19 mouse cellular contexts compared by ENCODE assay signal in the genomic region with DNA sequence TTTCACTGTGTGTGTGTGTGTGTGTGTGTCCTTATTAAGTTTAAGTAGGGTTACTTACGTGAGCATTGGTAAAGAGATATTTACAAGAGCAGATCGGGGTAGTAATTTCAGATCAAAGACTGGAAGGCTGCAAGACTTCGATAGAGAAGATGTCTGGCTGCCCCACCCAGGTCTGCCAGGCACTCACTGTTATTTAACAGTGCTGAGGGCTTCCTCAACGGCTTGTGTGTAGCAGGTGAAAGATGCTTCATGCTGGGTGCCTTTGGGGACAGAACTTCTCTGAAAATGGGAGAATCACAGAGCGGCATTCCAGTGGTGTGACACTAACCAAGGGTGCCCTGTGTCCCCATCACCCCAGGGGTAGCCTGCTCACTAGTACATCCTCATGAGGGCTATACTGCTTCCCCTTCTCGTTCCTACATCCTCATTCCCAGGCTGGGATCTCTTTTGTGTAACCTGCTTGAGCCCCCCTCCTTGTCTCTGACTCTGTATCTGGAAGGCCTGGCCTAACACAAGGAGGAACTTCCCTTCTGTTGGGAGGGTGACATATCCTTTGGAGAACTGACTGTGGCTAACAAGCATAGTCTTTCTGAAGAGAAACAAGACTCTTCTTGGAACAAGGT. TPM values are rescaled to one million over a fixed set of nuclear protein-coding genes. Genes with fewer than 3 reads are reported as not detected.
DNase-seq lines count a peak whose midpoint lies in the region; ATAC-seq and TF ChIP-seq lines count a peak whose summit lies in the region.
"Had no signal": no experiment of that assay in that cellular context is flagged by ENCODE, and none has a peak within 500 bp of the region (broad histone marks: within the 10 kb centered on the region; RNA-seq: fewer than 3 reads in every experiment).

No protein-coding gene starts in this region.

- H3K9ac ChIP-seq in stomach, embryonic 14.5 days (replicated peaks; ENCODE audit: low read depth, low read length) = no peak overlapping the region
- no peak overlapping the region for H3K9ac ChIP-seq in stomach, postnatal 0 days (ENCODE audit: low read length)
- H3K9ac ChIP-seq: embryonic facial prominence, embryonic 12.5 days; forebrain, embryonic 12.5 days; heart, embryonic 15.5 days; hindbrain, embryonic 14.5 days had no signal

- no peak overlapping the region for H3K4me3 ChIP-seq in stomach, embryonic 14.5 days (ENCODE audit: low read depth, low read length)
- H3K4me3 ChIP-seq in stomach, postnatal 0 days (ENCODE audit: low read depth, low read length) = no peak overlapping the region
- H3K4me3 ChIP-seq in forebrain, embryonic 10.5 days = no peak overlapping the region
- H3K4me3 ChIP-seq: embryonic facial prominence, embryonic 12.5 days; forebrain, embryonic 12.5 days; heart, embryonic 15.5 days had no signal

- H3K36me3 ChIP-seq in stomach, embryonic 14.5 days (ENCODE audit: control insufficient read depth, insufficient read depth, low read length) = no peaks in the 10 kb centered on the region
- no peaks in the 10 kb centered on the region for H3K36me3 ChIP-seq in stomach, postnatal 0 days (ENCODE audit: control insufficient read depth, insufficient read depth, low read length)
- H3K36me3 ChIP-seq in forebrain, embryonic 10.5 days (replicated peaks) = no peaks in the 10 kb centered on the region
- H3K36me3 ChIP-seq: embryonic facial prominence, embryonic 12.5 days; forebrain, embryonic 12.5 days; heart, embryonic 15.5 days had no signal

- DNase-seq in stomach, postnatal 0 days (ENCODE audit: low spot score) = no peak
- DNase-seq in liver = peak; percentile 86
- no peak for DNase-seq in forebrain, embryonic 10.5 days (ENCODE audit: extremely low spot score, low spot score)
- DNase-seq in heart, postnatal 4 days = no peak
- DNase-seq: cerebellum, adult 11-12 months; kidney, adult 18-20 months; kidney, postnatal 25 days; left cerebral cortex, postnatal 4 days; lung, adult 2 months; right cerebral cortex, postnatal 4 days; thymus, postnatal 4 days had no signal

- no peaks in the 10 kb centered on the region for H3K27me3 ChIP-seq in stomach, embryonic 14.5 days (ENCODE audit: control insufficient read depth, insufficient read depth, low read length)
- no peaks in the 10 kb centered on the region for H3K27me3 ChIP-seq in stomach, postnatal 0 days (ENCODE audit: control insufficient read depth, insufficient read depth, low read length)
- H3K27me3 ChIP-seq in forebrain, embryonic 10.5 days (ENCODE audit: poor library complexity, severe bottlenecking) = no peaks in the 10 kb centered on the region
- H3K27me3 ChIP-seq: embryonic facial prominence, embryonic 12.5 days; forebrain, embryonic 12.5 days; heart, embryonic 15.5 days had no signal

- H3K27ac ChIP-seq in stomach, embryonic 14.5 days (ENCODE audit: low read length) = no peak overlapping the region
- H3K27ac ChIP-seq in stomach, postnatal 0 days (replicated peaks) = no peak overlapping the region
- H3K27ac ChIP-seq in forebrain, embryonic 10.5 days = no peak overlapping the region
- H3K27ac ChIP-seq: embryonic facial prominence, embryonic 12.5 days; forebrain, embryonic 12.5 days; heart, embryonic 15.5 days; hindbrain, embryonic 14.5 days had no signal

- TF ChIP-seq CTCF in stomach, postnatal 0 days (IDR thresholded peaks at IDR 0.05; ENCODE audit: low read depth) = no peak

- H3K4me1 ChIP-seq in stomach, embryonic 14.5 days (ENCODE audit: control insufficient read depth, insufficient read depth, low read length) = peaks cover 30% of the 10 kb centered on the region
- peaks cover 7% of the 10 kb centered on the region; the same call in 1 of the 2 replicates for H3K4me1 ChIP-seq in stomach, postnatal 0 days (replicated peaks; ENCODE audit: control insufficient read depth, insufficient read depth)
- H3K4me1 ChIP-seq in forebrain, embryonic 10.5 days = peaks cover 12% of the 10 kb centered on the region

- H3K4me2 ChIP-seq in stomach, embryonic 14.5 days (replicated peaks; ENCODE audit: low read depth, low read length) = no peak overlapping the region
- H3K4me2 ChIP-seq in stomach, postnatal 0 days (replicated peaks; ENCODE audit: low read depth) = no peak overlapping the region
- H3K4me2 ChIP-seq: embryonic facial prominence, embryonic 12.5 days; forebrain, embryonic 12.5 days; heart, embryonic 15.5 days; hindbrain, embryonic 14.5 days had no signal

- TF ChIP-seq EP300 in stomach, postnatal 0 days (optimal IDR thresholded peaks at IDR 0.05) = no peak

- no peaks in the 10 kb centered on the region for H3K9me3 ChIP-seq in stomach, embryonic 14.5 days (ENCODE audit: control insufficient read depth, low read depth, low read length)
- H3K9me3 ChIP-seq in stomach, postnatal 0 days (ENCODE audit: control insufficient read depth, low read length) = no peaks in the 10 kb centered on the region
- H3K9me3 ChIP-seq in forebrain, embryonic 10.5 days = no peaks in the 10 kb centered on the region
- H3K9me3 ChIP-seq: embryonic facial prominence, embryonic 12.5 days; forebrain, embryonic 12.5 days; heart, embryonic 15.5 days had no signal

- WGBS in stomach, embryonic 14.5 days = 75% methylated on average over 6 of the region's 6 CpGs
- WGBS in stomach, postnatal 0 days = 68% methylated on average over 6 of the region's 6 CpGs
- 81% methylated on average over 6 of the region's 6 CpGs for WGBS in forebrain, embryonic 10.5 days

- 0 out of 2 replicates have a peak, but pooled peaks have one; percentile 31 for ATAC-seq in stomach, embryonic 14.5 days (ENCODE audit: insufficient number of reproducible peaks, insufficient read depth, low FRiP score, low read depth)
- no peak for ATAC-seq in stomach, postnatal 0 days (ENCODE audit: low FRiP score, low TSS enrichment)
- ATAC-seq in megakaryocyte progenitor cell, adult 5-6 weeks (replicated peaks; ENCODE audit: poor library complexity) = peak; percentile 49
- ATAC-seq in cerebellum, adult (ENCODE audit: insufficient number of reproducible peaks, low FRiP score, low TSS enrichment) = no peak
- ATAC-seq: midbrain, embryonic 16.5 days had no signal

RNA-seq across cellular contexts. Expression of a gene that starts 52.7 kb away (rescaled TPM):
- polyA plus RNA-seq in stomach, embryonic 14.5 days (2014; fragmentation: Nextera tagmentation; extraction: Ambion mirVana) = 97.1 and 98.9 TPM in 2 replicates
- polyA plus RNA-seq in stomach, postnatal 0 days (2015; fragmentation: Nextera tagmentation; extraction: Ambion mirVana) = 126 and 137 TPM in 2 replicates
- 1.2 and 1.6 TPM in 2 replicates for total RNA-seq in megakaryocyte progenitor cell, adult 5-6 weeks (2015)
- total RNA-seq in megakaryocyte progenitor cell, adult 5-6 weeks (2017) = 1.0 and 2.7 TPM in 2 replicates
- polyA plus RNA-seq in forebrain, embryonic 10.5 days (2016; fragmentation: Nextera tagmentation; extraction: Ambion mirVana) = 15.7 and 16.8 TPM in 2 replicates
- total RNA-seq in heart, postnatal 4 days (2021) = 10 to 100 TPM; 72.2 to 78.2 TPM

Comparison
In these comparisons a context has a peak if more than half of its experiments do, and no peak if none do; other contexts are left out.
1. ATAC-seq: peak in stomach, embryonic 14.5 days (single experiment) and megakaryocyte progenitor cell, adult 5-6 weeks (single experiment); none in stomach, postnatal 0 days (single experiment) and cerebellum, adult (single experiment).